Mouse (Mus musculus): ENCODE data around the gene Ccdc113.

- TF ChIP-seq CTCF (IDR thresholded peaks at IDR 0.05; ENCODE audit: control insufficient read depth, insufficient read depth, insufficient read length) (no peak), MYOG (IDR thresholded peaks at IDR 0.05; ENCODE audit: control insufficient read depth, extremely low read depth, insufficient read length) (no peak), MAX (IDR thresholded peaks at IDR 0.05) (no peak)
Observed at GRCm38 (mm10) chr8:95533584-95534387, at the start of gene Ccdc113.

Measured in C2C12 (cell line).